Mouse (Mus musculus) lung, postnatal 0 days (tissue): ENCODE results near the gene B3gnt6.

Experiments used
- CTCF ChIP-seq: IDR thresholded peaks from 2 replicates; pipeline ENCODE4 v1.5.1; 2016; ENCODE audit warnings: antibody characterized with exemption, mild to moderate bottlenecking
- EP300 ChIP-seq: IDR thresholded peaks from 2 replicates; pipeline ENCODE4 v1.6.1; 2016; ENCODE audit warnings: antibody characterized with exemption, mild to moderate bottlenecking, control low read depth

- TF ChIP-seq CTCF (no peak), EP300 (no peak)
These were observed 45.4 kb downstream of the B3gnt6 start for GRCm38 (mm10) chr7:98153892-98154291.
